Mouse (Mus musculus) lung, postnatal 0 days (tissue): Measurements from ENCODE around the gene Lrrc51.

ENCODE experiments used
- CTCF ChIP-seq: IDR thresholded peaks from 2 replicates; pipeline ENCODE4 v1.5.1; 2016; ENCODE audit warnings: antibody characterized with exemption, mild to moderate bottlenecking
- EP300 ChIP-seq: IDR thresholded peaks from 2 replicates; pipeline ENCODE4 v1.6.1; 2016; ENCODE audit warnings: antibody characterized with exemption, mild to moderate bottlenecking, control low read depth

- no peak for TF ChIP-seq CTCF
- no peak for TF ChIP-seq EP300
Observed at GRCm38 (mm10) chr7:101973730-101974129, 40.0 kb upstream of the Lrrc51 start.
